Mouse (Mus musculus) heart, embryonic 11.5 days (tissue): Measurements from ENCODE around the gene Pnpla2. TPM values are rescaled to one million over a fixed set of nuclear protein-coding genes. Genes with fewer than 3 reads are reported as not detected.
A peak's percentile ranks its signal among the peaks of the same experiment; 100 is the strongest.

Experiments used
- ATAC-seq: fragments of 200-750 bp; cut with Nextera tagmentation; replicated peaks from 2 replicates; pipeline ENCODE4 v1.8.0; 2017; ENCODE audit warnings: moderate library complexity; ENCODE audit not compliant: insufficient number of reproducible peaks, low FRiP score, low TSS enrichment
- H3K27ac ChIP-seq: fragments of 300-500 bp; sonication (generic); 2 replicates; pipeline ENCODE4 v1.5.1; 2014; ENCODE audit warnings: mild to moderate bottlenecking, low read depth, low read length
- H3K27me3 ChIP-seq: fragments of 300-500 bp; sonication (generic); 2 replicates; pipeline ENCODE4 v1.6.1; 2014; ENCODE audit warnings: mild to moderate bottlenecking, low read length, mixed read lengths; ENCODE audit not compliant: control insufficient read depth, insufficient read depth
- H3K36me3 ChIP-seq: fragments of 300-500 bp; sonication (generic); 2 replicates; pipeline ENCODE4 v1.6.1; 2014; ENCODE audit warnings: mild to moderate bottlenecking, low read length, moderate library complexity, mixed read lengths; ENCODE audit not compliant: control insufficient read depth, insufficient read depth
- H3K4me1 ChIP-seq: fragments of 300-500 bp; sonication (generic); 2 replicates; pipeline ENCODE4 v1.6.1; 2014; ENCODE audit warnings: low read length; ENCODE audit not compliant: control insufficient read depth, insufficient read depth
- H3K4me2 ChIP-seq: fragments of 300-500 bp; sonication (generic); 2 replicates; pipeline ENCODE4 v1.6.1; 2014; ENCODE audit warnings: mild to moderate bottlenecking, moderate library complexity
- H3K4me3 ChIP-seq: fragments of 300-500 bp; sonication (generic); 2 replicates; pipeline ENCODE4 v1.5.1; 2014; ENCODE audit warnings: low read depth, low read length
- H3K9ac ChIP-seq: fragments of 300-500 bp; sonication (generic); 2 replicates; pipeline ENCODE4 v1.6.1; 2014; ENCODE audit warnings: mild to moderate bottlenecking, low read depth, low read length, moderate library complexity
- H3K9me3 ChIP-seq: fragments of 300-500 bp; sonication (generic); replicated peaks from 2 replicates; pipeline ENCODE4 v1.6.1; 2016; ENCODE audit warnings: low read length; ENCODE audit not compliant: control insufficient read depth
- WGBS: fragments of 180-500 bp; shearing (Covaris S2); extraction: QIAGEN DNeasy Blood & Tissue Kit; methylation state at CpG from one replicate; pipeline ENCODE4 v1.1.7; 2014; ENCODE audit not compliant: insufficient replicate concordance; 5-methylcytosine and 5-hydroxymethylcytosine counted together
- polyA plus RNA-seq: library from polyadenylated mRNA; unstranded; fragments of >200 nt; fragmentation: Nextera tagmentation; extraction: Ambion mirVana; gene quantifications from 2 replicates; pipeline ENCODE4 v1.2.1, GENCODE M21; 2014

Pnpla2 gene
- polyA plus RNA-seq, 1 experiment from 2014 or later = 35.3 TPM

DNA sequence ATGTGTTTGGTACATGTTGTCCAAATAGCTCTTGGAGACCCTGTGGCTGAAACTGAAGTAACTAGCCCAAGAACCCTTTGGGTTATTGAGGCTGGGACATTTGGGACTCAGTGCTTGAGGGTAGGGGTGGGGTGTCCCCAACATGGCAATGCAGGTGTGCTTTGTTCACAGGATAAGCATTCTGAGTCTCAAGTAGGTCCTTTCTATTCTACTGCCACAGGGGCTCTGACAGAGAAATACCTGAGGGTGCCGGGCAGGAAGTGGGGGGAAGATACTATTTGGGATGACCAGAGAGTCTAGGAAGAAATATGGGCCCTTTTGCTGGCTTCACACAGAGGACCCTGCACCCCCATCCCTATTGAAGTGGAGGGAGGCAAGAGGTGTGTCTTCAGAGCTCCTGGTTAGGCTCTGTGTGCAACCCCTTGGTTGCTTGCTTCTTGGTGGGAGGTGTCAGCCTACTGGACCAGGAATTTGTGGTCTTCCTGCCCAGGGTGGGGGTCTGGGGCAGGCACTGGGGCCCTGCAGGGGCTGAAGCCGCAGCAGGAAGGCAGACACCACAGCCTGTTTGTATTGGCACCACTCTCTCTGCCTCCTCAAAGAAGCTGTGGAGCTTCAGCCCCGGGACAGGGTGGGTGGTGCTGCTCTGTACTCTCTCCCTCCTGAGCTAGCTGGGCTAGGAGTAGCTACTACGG, 22.7 kb downstream of the Pnpla2 start:
- Histone ChIP-seq H3K4me2 (peak overlapping the region; percentile 97), H3K4me3 (0 out of 2 replicates have a peak overlapping the region, but pooled peaks have one; percentile 85), H3K36me3 (0 out of 2 replicates have a peak, but pooled peaks cover 1% of the 10 kb centered on the region), H3K9me3 (no peaks in the 10 kb centered on the region), H3K9ac (peak overlapping the region; percentile 97), H3K27me3 (peaks cover 10% of the 10 kb centered on the region), H3K27ac (peak overlapping the region; percentile 79), H3K4me1 (peaks cover 51% of the 10 kb centered on the region)
- ATAC-seq = peak; percentile 8; the same call in 1 of the 2 replicates
- WGBS = 50% methylated on average over 4 of the region's 4 CpGs

DNA sequence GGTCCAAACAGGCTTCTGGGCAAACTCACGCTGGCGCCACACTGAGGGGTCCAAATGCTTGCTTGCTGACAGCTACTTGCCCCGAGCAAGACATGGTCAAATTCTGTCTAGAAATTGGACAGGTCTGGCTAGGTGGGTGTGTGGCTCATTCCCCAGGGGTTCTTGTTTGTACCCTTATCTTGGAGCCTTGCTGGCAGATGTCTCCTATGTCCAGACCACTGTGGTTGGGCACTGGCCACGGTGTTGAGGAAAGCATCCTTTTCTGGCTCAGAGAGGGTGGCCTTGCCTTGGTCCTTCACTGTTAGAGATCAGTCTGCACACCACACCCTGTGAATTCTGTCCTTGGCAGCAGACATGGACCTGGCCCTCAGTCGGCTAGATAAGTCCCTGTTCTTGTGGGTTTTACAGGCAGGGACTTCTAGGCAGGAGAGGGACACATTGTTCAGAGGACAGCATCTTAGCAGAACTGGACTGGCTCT, 23.3 kb downstream of the Pnpla2 start:
- no peaks in the 10 kb centered on the region for H3K9me3 ChIP-seq
- no peaks in the 10 kb centered on the region for H3K36me3 ChIP-seq
- 0 out of 2 replicates have a peak overlapping the region, but pooled peaks have one; percentile 8 for H3K4me3 ChIP-seq
- H3K4me2 ChIP-seq = peak overlapping the region; percentile 97
- H3K27me3 ChIP-seq = peaks cover 16% of the 10 kb centered on the region
- peaks cover 51% of the 10 kb centered on the region for H3K4me1 ChIP-seq
- peak overlapping the region; percentile 79 for H3K27ac ChIP-seq
- ATAC-seq = no peak
- WGBS = 48% methylated on average over 5 of the region's 5 CpGs
- H3K9ac ChIP-seq = peak overlapping the region; percentile 59

DNA sequence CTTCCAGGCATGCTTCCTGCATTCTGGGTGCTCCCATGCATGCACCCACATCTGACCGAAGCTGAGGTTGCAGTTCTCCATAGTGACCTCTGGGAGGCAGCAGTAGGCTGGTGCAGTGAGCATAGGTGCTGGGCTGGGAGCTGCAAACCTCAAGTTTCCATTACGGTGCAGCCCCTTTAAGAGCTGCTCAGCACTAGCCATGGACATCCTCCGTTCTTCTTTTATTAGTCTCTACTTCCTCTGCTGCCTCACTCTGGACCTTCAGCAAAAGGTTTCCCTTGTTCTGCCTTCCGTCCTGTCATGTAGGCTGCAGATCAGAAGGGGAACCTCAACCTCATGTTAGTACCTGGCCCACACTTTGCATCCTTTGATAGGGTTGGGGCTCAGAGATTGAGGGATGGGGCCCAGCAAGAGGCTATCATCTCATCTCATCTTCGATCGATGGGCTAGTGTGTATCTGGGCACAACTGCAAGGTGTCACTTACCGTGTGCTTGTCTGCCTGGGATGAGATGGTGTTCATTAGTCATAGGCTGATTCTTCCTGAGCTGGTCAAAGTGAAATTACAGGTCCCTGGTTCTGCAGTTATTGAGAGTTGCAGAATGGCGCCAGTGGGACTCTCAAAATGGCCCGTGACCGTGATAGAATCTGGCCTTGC, 26.0 kb downstream of the Pnpla2 start:
- H3K9me3 ChIP-seq = no peaks in the 10 kb centered on the region
- peaks cover 17% of the 10 kb centered on the region for H3K27me3 ChIP-seq
- H3K4me1 ChIP-seq = peaks cover 40% of the 10 kb centered on the region
- 14% methylated on average over 10 of the region's 10 CpGs for WGBS
- H3K4me3 ChIP-seq = peak overlapping the region; percentile 62
- H3K27ac ChIP-seq = no peak overlapping the region
- ATAC-seq = peak; percentile 18; the same call in 1 of the 2 replicates
- peak overlapping the region; percentile 94 for H3K4me2 ChIP-seq
- H3K36me3 ChIP-seq = no peaks in the 10 kb centered on the region
- no peak overlapping the region for H3K9ac ChIP-seq

- Histone ChIP-seq H3K4me1 (peaks cover 37% of the 10 kb centered on the region), H3K36me3 (no peaks in the 10 kb centered on the region), H3K4me3 (peak overlapping the region; percentile 62), H3K9me3 (no peaks in the 10 kb centered on the region), H3K9ac (peak overlapping the region; percentile 64), H3K27ac (no peak overlapping the region), H3K4me2 (peak overlapping the region; percentile 94), H3K27me3 (peaks cover 17% of the 10 kb centered on the region)
- WGBS = under 1% methylated on average over 76 of the region's 81 CpGs
- ATAC-seq = no peak
Observed at GRCm38 (mm10) chr7:141481498-141482401, 26.8 kb downstream of the Pnpla2 start.

GRCm38 (mm10) chr7:141482531-141483024, 27.6 kb downstream of the Pnpla2 start:
- Histone ChIP-seq H3K27me3 (peaks cover 17% of the 10 kb centered on the region), H3K4me3 (peak overlapping the region; percentile 62), H3K27ac (no peak overlapping the region), H3K9ac (peak overlapping the region; percentile 64; the same call in 1 of the 2 replicates), H3K4me1 (peaks cover 29% of the 10 kb centered on the region), H3K9me3 (no peaks in the 10 kb centered on the region), H3K36me3 (no peaks in the 10 kb centered on the region), H3K4me2 (peak overlapping the region; percentile 94)
- WGBS = 18% methylated on average over 11 of the region's 11 CpGs
- ATAC-seq = no peak

DNA sequence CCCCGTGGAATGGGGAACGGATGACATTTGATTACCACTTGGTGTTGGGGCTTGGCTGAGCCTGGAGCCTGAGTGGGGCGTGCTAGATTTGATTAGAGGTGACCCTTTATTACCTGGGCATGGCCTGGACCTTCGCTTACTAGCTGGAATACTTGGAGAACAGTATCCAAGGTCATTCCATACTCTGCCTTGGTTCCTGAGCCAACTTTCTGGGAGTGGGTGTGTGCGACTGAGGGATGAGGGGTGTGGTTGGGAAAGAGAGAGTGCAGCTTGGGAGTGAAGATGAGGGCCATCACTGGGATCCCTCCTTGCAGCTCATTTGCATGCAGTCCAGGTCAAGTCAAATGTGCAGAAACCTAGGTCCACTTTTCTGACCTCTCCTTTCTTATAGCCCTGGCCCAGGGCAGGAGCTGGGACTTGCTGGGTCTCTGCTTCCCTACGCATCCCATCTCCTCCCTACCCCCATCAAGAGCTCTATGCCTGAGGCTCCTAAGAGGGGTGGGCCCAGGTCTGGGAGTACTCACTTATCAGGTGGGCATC, 28.2 kb downstream of the Pnpla2 start:
- 77% methylated on average over 6 of the region's 6 CpGs for WGBS
- Histone ChIP-seq H3K9me3 (no peaks in the 10 kb centered on the region), H3K4me1 (peaks cover 23% of the 10 kb centered on the region), H3K4me2 (no peak overlapping the region), H3K36me3 (no peaks in the 10 kb centered on the region), H3K9ac (no peak overlapping the region), H3K27ac (no peak overlapping the region), H3K4me3 (no peak overlapping the region), H3K27me3 (peaks cover 17% of the 10 kb centered on the region)
- ATAC-seq = no peak

DNA sequence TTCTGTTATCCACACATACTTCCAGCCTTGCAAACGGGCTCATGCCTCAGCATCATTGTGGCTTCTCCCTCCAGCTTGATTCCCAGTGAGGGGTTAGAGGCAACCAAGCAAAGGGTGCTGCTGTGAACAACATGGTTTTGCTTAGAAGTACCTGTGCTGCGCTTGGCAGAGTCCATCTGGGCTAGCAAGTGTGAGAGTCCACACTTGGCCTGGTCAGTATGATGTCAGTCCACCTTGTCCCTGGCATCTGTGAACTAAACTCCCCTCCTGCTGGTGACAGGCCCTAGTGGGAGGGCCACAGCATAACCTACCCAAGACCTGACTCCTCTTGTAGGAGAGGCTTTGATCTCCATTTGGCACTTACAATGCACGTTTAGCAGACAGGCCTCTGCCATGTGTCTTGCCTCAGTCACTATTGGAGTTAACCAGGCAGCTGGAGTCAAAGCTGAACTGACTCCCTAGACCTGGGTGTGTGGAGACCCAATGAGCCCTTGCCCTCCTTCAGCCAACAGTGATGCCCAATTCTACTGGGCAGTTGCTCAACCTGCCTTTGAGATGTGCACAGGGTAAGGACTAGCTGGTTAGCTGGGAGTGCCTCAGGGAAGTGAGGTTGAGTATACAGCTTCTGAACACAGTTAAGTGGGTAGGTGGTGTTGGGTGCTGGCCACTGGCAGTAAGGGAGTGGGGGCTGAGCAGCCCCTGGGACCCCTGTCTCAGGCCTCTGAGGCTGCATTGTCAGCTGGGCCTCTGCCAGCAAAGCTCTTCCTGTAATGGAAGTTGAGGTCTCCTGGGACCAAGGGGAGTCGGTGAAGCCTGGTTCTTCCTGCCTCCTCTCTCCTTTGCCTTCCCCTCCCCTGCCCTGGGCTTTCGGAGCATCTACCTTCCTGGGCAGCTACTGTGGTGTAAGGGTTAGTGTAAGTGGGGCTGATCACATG, 29.5 kb downstream of the Pnpla2 start:
- Histone ChIP-seq H3K4me1 (peaks cover 19% of the 10 kb centered on the region), H3K9ac (no peak overlapping the region), H3K27me3 (peaks cover 17% of the 10 kb centered on the region), H3K36me3 (no peaks in the 10 kb centered on the region), H3K4me3 (no peak overlapping the region), H3K27ac (no peak overlapping the region), H3K9me3 (no peaks in the 10 kb centered on the region), H3K4me2 (no peak overlapping the region)
- ATAC-seq = no peak
- 65% methylated on average over 5 of the region's 5 CpGs for WGBS
